Mouse (Mus musculus): ENCODE measurements around the gene Tex2.

DNA sequence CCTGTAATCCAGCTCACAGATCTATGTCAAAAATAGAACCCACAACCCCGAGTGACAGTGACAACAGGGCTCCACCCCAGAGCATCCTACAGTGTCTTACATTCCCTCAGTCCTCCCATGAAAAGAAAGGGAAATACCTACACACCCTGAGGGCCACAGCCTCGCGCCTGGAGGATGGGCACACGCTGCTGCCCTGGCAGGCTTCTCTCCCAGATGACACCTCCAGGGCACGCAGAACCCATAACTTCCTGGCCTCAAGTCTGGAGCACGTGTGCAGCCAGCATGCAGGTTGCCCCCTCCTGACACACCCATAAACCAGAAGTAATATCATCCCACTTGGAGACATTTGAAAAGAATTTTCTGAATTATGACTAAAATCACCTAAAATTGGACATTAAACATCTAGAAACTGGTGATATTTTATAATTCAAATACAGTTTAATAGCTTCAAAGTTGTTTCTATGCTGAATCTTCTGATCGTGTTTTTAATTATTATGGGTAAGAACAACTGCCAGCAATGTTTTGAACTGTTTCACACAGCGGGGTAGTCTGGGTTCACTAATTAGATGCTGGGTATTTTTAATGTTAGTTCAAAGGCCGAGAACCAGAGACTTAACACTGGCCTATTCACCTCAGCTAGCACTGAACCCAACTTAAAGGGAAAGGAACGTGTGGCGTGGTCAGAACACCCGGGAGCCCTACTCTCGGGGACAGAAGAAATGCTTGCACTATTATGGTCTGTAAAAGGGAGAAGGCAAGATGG, 72.5 kb downstream of the Tex2 start:
- no peak for TF ChIP-seq POLR2A (IDR thresholded peaks at IDR 0.05; ENCODE audit: borderline replicate concordance, low read depth, low read length)
- no peak for TF ChIP-seq CTCF (IDR thresholded peaks at IDR 0.05; ENCODE audit: low read depth, low read length)
